Mouse (Mus musculus) kidney, postnatal 0 days (tissue): Measurements from ENCODE around the gene Lce1c. TPM values are rescaled to one million over a fixed set of nuclear protein-coding genes. Genes with fewer than 3 reads are reported as not detected.

Source experiments
- ATAC-seq: fragments of 200-750 bp; cut with Nextera tagmentation; replicated peaks from 2 replicates; pipeline ENCODE4 v1.8.0; 2017; ENCODE audit warnings: low read depth, moderate number of reproducible peaks, moderate TSS enrichment, moderate library complexity; ENCODE audit not compliant: low FRiP score
- DNase-seq: peaks from one replicate; pipeline ENCODE4 v3.0.0-alpha.2; 2016; ENCODE audit warnings: low spot score
- H3K27ac ChIP-seq: fragments of 300-500 bp; sonication (generic); 2 replicates; pipeline ENCODE4 v1.5.1; 2014; ENCODE audit warnings: mild to moderate bottlenecking
- H3K27me3 ChIP-seq: fragments of 300-500 bp; sonication (generic); 2 replicates; pipeline ENCODE4 v1.6.1; 2014; ENCODE audit warnings: low read length, mixed read lengths; ENCODE audit not compliant: insufficient read depth
- H3K36me3 ChIP-seq: fragments of 300-500 bp; sonication (generic); 2 replicates; pipeline ENCODE4 v1.6.1; 2014; ENCODE audit warnings: low read length, mixed read lengths; ENCODE audit not compliant: insufficient read depth
- H3K4me1 ChIP-seq: fragments of 300-500 bp; sonication (generic); replicated peaks from 2 replicates; pipeline ENCODE4 v1.6.1; 2014; ENCODE audit warnings: antibody characterized with exemption, low read length, mixed read lengths; ENCODE audit not compliant: insufficient read depth
- H3K4me2 ChIP-seq: fragments of 300-500 bp; sonication (generic); 2 replicates; pipeline ENCODE4 v1.6.1; 2014; ENCODE audit warnings: mild to moderate bottlenecking, low read length, moderate library complexity, mixed read lengths
- H3K4me3 ChIP-seq: fragments of 300-500 bp; sonication (generic); replicated peaks from 2 replicates; pipeline ENCODE4 v1.5.1; 2014; ENCODE audit warnings: low read depth, low read length
- H3K9ac ChIP-seq: fragments of 300-500 bp; sonication (generic); 2 replicates; pipeline ENCODE4 v1.6.1; 2014; ENCODE audit warnings: low read depth, low read length
- H3K9me3 ChIP-seq: fragments of 300-500 bp; sonication (generic); replicated peaks from 2 replicates; pipeline ENCODE4 v1.6.1; 2016; ENCODE audit warnings: low read length, inconsistent platforms, mixed read lengths
- CTCF ChIP-seq: IDR thresholded peaks from 2 replicates; pipeline ENCODE4 v1.5.1; 2016; ENCODE audit warnings: antibody characterized with exemption, low read depth, mild to moderate bottlenecking, moderate library complexity
- WGBS: fragments of 180-500 bp; shearing (Covaris S2); extraction: QIAGEN DNeasy Blood & Tissue Kit; methylation state at CpG from one replicate; pipeline ENCODE4 v1.1.7; 2014; 5-methylcytosine and 5-hydroxymethylcytosine counted together
- polyA plus RNA-seq: library from polyadenylated mRNA; unstranded; fragments of >200 nt; fragmentation: Nextera tagmentation; extraction: Ambion mirVana; gene quantifications from 2 replicates; pipeline ENCODE4 v1.2.1, GENCODE M21; 2015

The Lce1c gene
- polyA plus RNA-seq, 1 experiment from 2014 or later, result not detected

DNA sequence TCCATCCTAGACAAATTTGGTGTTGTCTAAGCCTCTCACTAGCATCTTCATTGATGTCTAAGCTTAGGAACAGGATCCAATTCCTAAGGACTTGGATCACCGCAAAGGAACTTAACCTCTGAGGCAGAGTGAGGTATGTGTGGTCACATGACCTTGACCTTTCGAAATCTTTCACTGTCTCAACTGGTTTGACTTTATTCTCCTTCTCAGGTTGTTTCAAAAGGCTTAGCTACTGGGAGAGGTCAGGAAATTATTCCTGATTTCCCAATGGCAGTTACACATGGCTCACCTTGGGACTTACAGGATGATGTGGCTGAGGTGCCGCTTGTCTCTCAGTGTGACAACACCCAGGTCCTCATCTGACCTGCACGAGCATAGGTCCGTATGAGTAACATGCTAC is 43.6 kb downstream of the Lce1c start:
- no peak for TF ChIP-seq CTCF
- Histone ChIP-seq H3K4me1 (no peaks in the 10 kb centered on the region), H3K9ac (no peak overlapping the region), H3K4me3 (no peak overlapping the region), H3K4me2 (no peak overlapping the region), H3K27ac (no peak overlapping the region), H3K27me3 (no peaks in the 10 kb centered on the region), H3K36me3 (no peaks in the 10 kb centered on the region), H3K9me3 (no peaks in the 10 kb centered on the region)
- DNase-seq (no peak), ATAC-seq (no peak)
- WGBS, result 73% methylated on average over 5 of the region's 5 CpGs

Other genes with a start within 250 kb of the Lce1c start
- 9.6 and 10.3 TPM in 2 replicates for gene Gm9774, start 249.8 kb upstream of the Lce1c start, polyA plus RNA-seq
- not detected in 2 replicates for gene Sprr2k, start 246.7 kb upstream of the Lce1c start, polyA plus RNA-seq
- not detected in 2 replicates for gene Sprr1b, start 240.5 kb upstream of the Lce1c start, polyA plus RNA-seq
- 0.11 TPM in 1 of 2 replicates, not detected in the other for gene Sprr3, start 220.5 kb upstream of the Lce1c start, polyA plus RNA-seq
- 96.3 and 137 TPM in 2 replicates for gene Sprr1a, start 193.4 kb upstream of the Lce1c start, polyA plus RNA-seq
- not detected in 2 replicates for gene Sprr4, start 178.8 kb upstream of the Lce1c start, polyA plus RNA-seq
- not detected in 2 replicates for gene 2310046K23Rik, start 144.7 kb upstream of the Lce1c start, polyA plus RNA-seq
- gene Ivl, start 105.5 kb upstream of the Lce1c start, polyA plus RNA-seq, result 0.97 and 1.4 TPM in 2 replicates
- gene Smcp, start 90.2 kb upstream of the Lce1c start, polyA plus RNA-seq, result not detected in 2 replicates
- not detected in 2 replicates for gene 2210017I01Rik, start 71.8 kb upstream of the Lce1c start, polyA plus RNA-seq
- gene Lce6a, start 57.6 kb upstream of the Lce1c start, polyA plus RNA-seq, result not detected in 2 replicates
- gene Lce1a1, start 30.9 kb upstream of the Lce1c start, polyA plus RNA-seq, result not detected in 2 replicates
- not detected in 2 replicates for gene Lce1b, start 22.3 kb upstream of the Lce1c start, polyA plus RNA-seq
- not detected in 2 replicates for gene Lce1a2, start 8.9 kb upstream of the Lce1c start, polyA plus RNA-seq
- not detected in 2 replicates for gene Lce1d, start 8.0 kb downstream of the Lce1c start, polyA plus RNA-seq
- gene Lce1e, start 29.8 kb downstream of the Lce1c start, polyA plus RNA-seq, result not detected in 2 replicates
- gene Lce1f, start 41.1 kb downstream of the Lce1c start, polyA plus RNA-seq, result not detected in 2 replicates
- gene Gm38119, start 59.8 kb downstream of the Lce1c start, polyA plus RNA-seq, result not detected in 2 replicates
- gene Lce1g, start 73.1 kb downstream of the Lce1c start, polyA plus RNA-seq, result not detected in 2 replicates
- gene Lce1h, start 85.8 kb downstream of the Lce1c start, polyA plus RNA-seq, result not detected in 2 replicates
- not detected in 2 replicates for gene Lce1i, start 99.7 kb downstream of the Lce1c start, polyA plus RNA-seq
- gene Lce1j, start 111.3 kb downstream of the Lce1c start, polyA plus RNA-seq, result not detected in 2 replicates
- gene Lce1k, start 128.6 kb downstream of the Lce1c start, polyA plus RNA-seq, result not detected in 2 replicates
- not detected in 2 replicates for gene Kprp, start 148.0 kb downstream of the Lce1c start, polyA plus RNA-seq
- gene Lce1l, start 172.0 kb downstream of the Lce1c start, polyA plus RNA-seq, result not detected in 2 replicates
- gene 2310050C09Rik, start 191.0 kb downstream of the Lce1c start, polyA plus RNA-seq, result not detected in 2 replicates
- gene Lce3a, start 247.0 kb downstream of the Lce1c start, polyA plus RNA-seq, result not detected in 2 replicates